8 mouse cellular contexts compared by ENCODE assay signal in genomic region chr3:80800299-80800994, GRCm38 (mm10). TPM values are rescaled to one million over a fixed set of nuclear protein-coding genes. Genes with fewer than 3 reads are reported as not detected.
DNase-seq lines count a peak whose midpoint lies in the region; ATAC-seq and TF ChIP-seq lines count a peak whose summit lies in the region.

No protein-coding gene starts in this region.

- peak overlapping the region; percentile 58 for H3K4me2 ChIP-seq in stomach, embryonic 14.5 days (replicated peaks; ENCODE audit: low read depth, low read length)

- 0 out of 2 replicates have a peak, but pooled peaks cover 6% of the 10 kb centered on the region for H3K9me3 ChIP-seq in megakaryocyte, embryonic 14.5 days
- no peaks in the 10 kb centered on the region for H3K9me3 ChIP-seq in stomach, embryonic 14.5 days (ENCODE audit: control insufficient read depth, low read depth, low read length)

- H3K36me3 ChIP-seq in megakaryocyte, embryonic 14.5 days (replicated peaks; ENCODE audit: low read length), result no peaks in the 10 kb centered on the region
- no peaks in the 10 kb centered on the region for H3K36me3 ChIP-seq in stomach, embryonic 14.5 days (ENCODE audit: control insufficient read depth, insufficient read depth, low read length)

- no peak overlapping the region for H3K9ac ChIP-seq in stomach, embryonic 14.5 days (replicated peaks; ENCODE audit: low read depth, low read length)

- TF ChIP-seq CTCF in layer of hippocampus, adult 2 months (conservative IDR thresholded peaks at IDR 0.05), result no peak

- H3K27ac ChIP-seq in layer of hippocampus, adult 2 months, result peak overlapping the region; percentile 99
- H3K27ac ChIP-seq in stomach, embryonic 14.5 days (ENCODE audit: low read length), result no peak overlapping the region

- ATAC-seq in megakaryocyte, adult 5-6 weeks (ENCODE audit: poor library complexity, severe bottlenecking), result no peak
- ATAC-seq in stomach, embryonic 14.5 days (ENCODE audit: insufficient number of reproducible peaks, insufficient read depth, low FRiP score, low read depth), result peak; percentile 7; the same call in 1 of the 2 replicates

- peak overlapping the region; percentile 66 for H3K4me3 ChIP-seq in megakaryocyte, embryonic 14.5 days (replicated peaks)
- peak overlapping the region; percentile 69 for H3K4me3 ChIP-seq in layer of hippocampus, adult 2 months
- H3K4me3 ChIP-seq in stomach, embryonic 14.5 days (ENCODE audit: low read depth, low read length), result peak overlapping the region; percentile 26

- DNase-seq in cerebellum, postnatal 10 days, result peak; percentile 71
- peak; percentile 25 to 49 for DNase-seq in frontal cortex, postnatal 14 days (ENCODE audit: low spot score in 2 of 2)
- DNase-seq in layer of hippocampus, adult 2 months (ENCODE audit: low spot score in 2 of 2), result peak; percentile 48 to 56
- peak; percentile 57 for DNase-seq in mesoderm, embryonic 11.5 days (ENCODE audit: low read depth, low spot score)
- no peak for DNase-seq in natural killer cell, adult 2 months (ENCODE audit: low spot score in 2 of 2)

- H3K27me3 ChIP-seq in megakaryocyte, embryonic 14.5 days (replicated peaks), result peaks cover 29% of the 10 kb centered on the region
- H3K27me3 ChIP-seq in stomach, embryonic 14.5 days (ENCODE audit: control insufficient read depth, insufficient read depth, low read length), result 0 out of 2 replicates have a peak, but pooled peaks cover 4% of the 10 kb centered on the region

- 2% methylated on average over 29 of the region's 29 CpGs for WGBS in stomach, embryonic 14.5 days

- peaks cover 18% of the 10 kb centered on the region for H3K4me1 ChIP-seq in megakaryocyte, embryonic 14.5 days
- 0 out of 2 replicates have a peak, but pooled peaks cover 3% of the 10 kb centered on the region for H3K4me1 ChIP-seq in stomach, embryonic 14.5 days (ENCODE audit: control insufficient read depth, insufficient read depth, low read length)

RNA-seq across cellular contexts. Expression of gene Gria2, which starts 2.2 kb away (rescaled TPM):
- polyA plus RNA-seq in megakaryocyte, embryonic 14.5 days (2012; ENCODE audit: insufficient read depth, low replicate concordance), result not detected in 2 replicates
- total RNA-seq in megakaryocyte, adult 5-6 weeks (2015), result not detected in 2 replicates
- not detected in 2 replicates for total RNA-seq in megakaryocyte, adult 5-6 weeks (2017)
- total RNA-seq in layer of hippocampus, adult 2 months (2021), result 100 to 1,000 TPM; 712 to 741 TPM
- polyA plus RNA-seq in stomach, embryonic 14.5 days (2014; fragmentation: Nextera tagmentation; extraction: Ambion mirVana), result 4.6 and 5.0 TPM in 2 replicates

Comparison
In these comparisons a context has a peak if more than half of its experiments do, and no peak if none do; other contexts are left out.
1. DNase-seq: peak in cerebellum, postnatal 10 days (2 of 2), frontal cortex, postnatal 14 days (2 of 2), layer of hippocampus, adult 2 months (2 of 2) and mesoderm, embryonic 11.5 days (single experiment); none in natural killer cell, adult 2 months (0 of 2).
2. RNA of gene Gria2, which starts 2.2 kb away (total RNA-seq): 712 to 741 TPM in layer of hippocampus, adult 2 months; not detected in megakaryocyte, adult 5-6 weeks; every median in the first group is over 100 times any median in the second.
3. Peak in every context shown above with its lines, with median percentiles within 50 percentile points of each other: H3K4me3 ChIP-seq.